Mouse (Mus musculus) neutrophil, adult 5-6 weeks (primary cell): ENCODE data around the gene Endou. TPM values are rescaled to one million over a fixed set of nuclear protein-coding genes. Genes with fewer than 3 reads are reported as not detected.

ENCODE experiments used
- ATAC-seq: fragments of 151-379, 151-347 bp; 2 replicates; pipeline ENCODE4 v1.8.0; 2017; ENCODE audit warnings: mild to moderate bottlenecking, moderate TSS enrichment; ENCODE audit not compliant: insufficient number of reproducible peaks, poor library complexity, low FRiP score, severe bottlenecking; ENCODE audit errors: extremely low read depth
- total RNA-seq: library from RNA; stranded (forward); fragments of 200-1000 nt; gene quantifications from 2 replicates; pipeline ENCODE4 v1.2.3, GENCODE M21; 2017

Gene Endou
- total RNA-seq, 1 experiment from 2014 or later = 3.7 TPM

DNA sequence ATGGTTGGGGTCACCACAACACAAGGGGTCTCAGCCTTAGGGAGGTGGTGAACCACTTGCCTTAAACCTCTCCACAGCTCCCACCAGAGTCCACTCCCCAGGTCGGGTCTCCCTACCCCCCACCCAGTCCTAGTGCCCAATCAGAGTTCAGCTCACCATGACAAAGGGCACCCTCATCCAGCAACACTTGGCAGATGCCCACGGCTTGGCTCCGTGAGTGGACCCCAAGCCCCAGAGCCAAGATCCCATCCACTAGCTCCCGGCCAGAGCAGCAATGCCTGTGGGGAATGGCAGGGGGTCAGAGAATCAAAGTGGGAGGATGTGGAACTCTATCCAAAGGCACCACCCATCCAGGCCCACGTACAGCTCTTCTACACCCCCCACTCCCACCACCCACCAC is 29.8 kb upstream of the Endou start:
- ATAC-seq = no peak

DNA sequence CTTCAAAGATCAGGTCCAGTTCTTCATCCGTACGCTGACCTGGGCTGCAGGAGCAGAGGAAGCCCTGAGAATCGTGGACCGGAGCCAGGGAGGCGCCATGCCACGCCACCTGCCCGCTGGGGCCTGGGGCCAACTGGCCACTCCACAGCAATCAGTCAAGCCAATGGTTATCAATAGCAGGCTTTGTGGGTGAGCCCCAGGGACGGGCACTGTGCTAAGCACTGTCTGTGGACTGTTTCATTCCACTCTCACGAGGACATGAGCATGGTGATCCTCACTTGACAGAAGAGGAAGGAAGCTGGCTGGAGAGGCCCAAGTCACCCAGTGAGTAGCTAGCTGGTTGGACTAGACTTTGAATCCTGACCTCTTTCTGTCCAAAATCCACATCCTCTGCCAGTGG is 28.9 kb upstream of the Endou start:
- no peak for ATAC-seq

DNA sequence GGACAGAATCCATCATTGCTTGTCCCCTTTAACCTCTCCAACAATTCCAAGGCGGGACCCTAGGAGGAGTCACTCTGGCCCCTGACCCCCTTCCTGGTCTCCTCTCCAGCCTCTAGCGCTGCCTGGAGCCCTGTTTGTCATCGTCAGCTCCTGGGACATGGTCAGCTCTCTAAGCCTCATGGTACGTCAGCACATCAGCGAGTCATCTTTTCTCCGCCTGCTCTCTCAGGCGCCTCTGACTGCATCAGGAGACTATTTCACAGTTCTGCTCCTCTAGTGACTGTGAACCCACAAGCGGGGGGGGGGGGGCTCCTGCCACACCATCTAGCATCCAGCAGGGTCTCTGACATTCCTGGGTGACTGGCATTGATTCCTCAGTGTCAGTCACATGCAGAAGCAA is 24.2 kb upstream of the Endou start:
- no peak for ATAC-seq

DNA sequence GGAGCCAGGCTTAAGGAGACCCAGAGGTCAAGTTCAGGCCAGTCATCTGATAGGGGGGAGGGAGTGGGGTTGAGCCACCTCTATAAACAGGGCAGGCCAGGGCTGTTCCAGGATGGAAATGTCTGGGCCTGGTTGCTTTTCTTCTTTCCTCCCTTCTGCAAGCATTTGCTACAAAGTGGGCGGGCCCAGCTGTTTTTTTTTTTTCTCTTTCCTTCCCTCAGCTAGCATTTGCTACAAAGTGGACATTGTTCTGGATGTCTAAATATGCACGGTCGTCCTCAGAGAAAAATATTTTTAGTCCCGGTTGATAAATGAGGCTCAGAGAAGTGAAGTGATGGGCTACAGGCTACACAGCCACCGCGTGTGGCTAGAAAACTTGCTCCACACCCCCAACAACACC is 23.3 kb upstream of the Endou start:
- ATAC-seq = no peak

DNA sequence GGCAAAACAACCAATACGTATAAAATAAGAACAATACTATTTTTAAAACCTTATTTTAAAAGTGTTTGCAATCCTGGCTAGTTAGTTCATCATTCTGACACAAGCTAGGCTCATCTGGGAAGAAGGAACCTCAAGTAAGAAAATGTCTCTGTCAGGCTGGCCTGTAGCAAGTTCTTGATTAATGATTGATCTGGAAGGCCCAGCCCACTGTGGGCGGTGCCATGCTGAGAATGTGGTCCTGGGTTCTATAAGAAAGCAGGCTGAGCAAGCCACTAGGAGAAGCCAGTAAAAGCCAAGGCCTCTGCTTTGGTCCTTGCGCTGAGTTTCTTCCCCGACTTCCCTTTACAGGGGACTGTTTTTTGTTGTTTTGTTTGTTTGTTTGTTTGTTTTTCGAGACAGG is 21.4 kb upstream of the Endou start:
- no peak for ATAC-seq

DNA sequence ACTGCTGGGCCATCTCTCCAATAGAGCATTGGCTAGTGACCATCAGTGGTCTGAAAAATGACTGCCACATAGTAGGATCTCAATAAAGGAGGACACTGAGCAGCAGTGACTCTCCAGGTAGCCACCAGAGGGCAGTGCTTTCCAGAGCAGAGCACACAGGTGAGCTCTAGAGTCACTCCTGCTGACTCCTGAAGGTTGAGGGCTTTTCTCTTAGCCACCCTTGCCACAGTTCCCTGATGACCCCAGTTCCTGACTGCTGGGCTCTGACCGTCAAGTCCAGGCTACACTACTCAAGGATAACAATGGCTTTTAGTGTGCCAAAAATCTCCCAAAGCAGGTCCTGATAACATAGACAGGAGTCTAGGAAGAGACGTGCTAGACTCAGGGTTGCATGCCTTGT is 20.5 kb upstream of the Endou start:
- ATAC-seq = 0 out of 2 replicates have a peak, but pooled peaks have one; percentile 28

DNA sequence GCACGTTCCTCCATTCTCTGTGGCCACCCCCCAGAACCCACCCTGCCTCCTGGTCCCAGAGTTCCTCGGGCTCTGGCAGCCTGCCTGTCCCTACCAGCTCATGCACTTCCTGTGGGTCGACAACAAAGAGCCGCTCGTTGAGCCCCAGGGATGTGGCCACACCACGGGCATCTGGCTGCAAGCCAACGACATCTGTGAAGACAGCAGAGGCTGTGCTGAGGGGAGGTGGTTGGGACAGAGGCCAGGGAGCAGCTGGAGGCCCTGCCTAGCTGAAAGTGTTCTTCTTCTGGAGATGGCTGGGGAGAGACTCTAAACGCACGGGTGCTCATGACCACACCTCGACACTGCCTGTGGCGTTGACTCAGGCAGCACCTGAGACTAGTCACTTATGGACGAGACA is 19.6 kb upstream of the Endou start:
- ATAC-seq = peak; percentile 21

DNA sequence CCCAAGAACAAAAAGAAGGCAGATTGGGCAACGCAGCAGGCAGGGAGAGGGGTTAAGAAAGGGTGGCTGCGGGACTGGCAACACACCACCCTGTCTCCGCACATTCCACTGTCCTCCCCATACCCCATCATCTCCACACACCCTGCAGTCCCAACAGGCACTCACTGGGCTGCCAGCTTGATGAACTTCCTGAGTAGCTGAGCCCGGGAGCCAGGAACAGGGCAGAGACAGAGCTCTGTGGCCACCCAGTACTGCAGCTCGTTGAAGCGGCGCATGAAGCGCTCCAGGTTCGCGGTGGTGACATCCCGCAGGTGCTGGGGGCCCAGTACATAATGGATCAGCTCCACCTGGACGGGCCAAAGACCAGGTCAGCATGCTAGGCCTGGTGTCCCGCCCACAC is 18.7 kb upstream of the Endou start:
- no peak for ATAC-seq

DNA sequence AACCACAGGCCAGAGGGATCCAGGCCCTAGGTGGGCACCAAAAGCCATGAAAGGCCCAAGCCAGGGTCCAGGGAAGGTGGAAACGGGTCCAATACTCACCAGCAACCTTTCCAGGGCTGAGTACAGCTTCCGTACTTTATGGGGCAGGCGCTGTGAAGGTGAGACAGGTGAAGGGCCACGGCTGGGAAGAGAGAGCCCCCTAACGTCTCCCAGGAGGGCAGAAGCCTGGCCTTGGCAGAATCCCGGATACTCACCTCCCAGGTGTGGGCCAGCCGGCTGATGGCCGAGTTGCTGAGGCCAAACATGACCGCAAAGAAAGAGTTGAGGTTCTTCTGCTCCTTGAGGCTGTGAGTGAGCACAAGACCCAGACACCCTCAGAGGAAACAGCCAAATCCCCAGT is 18.3 kb upstream of the Endou start:
- ATAC-seq = no peak

DNA sequence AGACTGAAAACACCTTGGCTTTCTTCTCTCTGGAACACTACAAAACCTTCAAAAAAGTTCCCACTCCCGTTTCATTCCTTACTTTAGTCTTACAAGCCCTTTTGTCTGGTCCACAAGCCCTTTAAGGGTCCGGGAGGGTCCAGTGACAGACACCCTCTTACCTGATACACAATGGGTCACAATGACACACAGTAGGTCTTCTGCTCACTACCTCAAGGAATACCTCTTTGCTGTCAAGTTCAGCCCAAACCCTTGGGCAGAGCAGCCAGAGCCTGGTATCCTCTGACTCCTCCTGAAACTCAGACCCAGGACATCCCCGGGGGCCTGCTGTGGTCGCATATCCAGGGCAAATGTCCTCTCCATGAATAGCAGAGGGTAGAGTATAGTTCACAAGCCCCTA is 17.8 kb upstream of the Endou start:
- ATAC-seq = no peak

DNA sequence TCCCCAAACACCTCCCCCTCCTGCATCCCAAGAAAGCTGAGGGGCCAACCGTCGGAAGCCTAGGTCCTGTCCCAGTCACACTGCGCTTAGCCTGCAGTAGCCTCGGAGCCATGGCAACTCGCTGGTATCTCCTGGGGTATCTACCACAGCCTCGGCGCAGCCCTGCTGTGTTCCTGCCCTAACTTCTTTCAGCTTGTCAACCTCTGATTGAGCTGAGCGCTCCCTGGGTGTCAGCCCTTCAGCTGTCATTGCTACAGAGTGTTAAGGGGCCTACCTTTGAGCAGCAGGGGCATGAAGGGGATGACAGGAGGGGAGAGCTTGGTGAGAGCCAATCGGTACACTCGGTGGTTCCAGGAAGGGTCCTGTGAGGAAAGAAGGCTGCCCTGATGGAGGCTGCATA is 17.2 kb upstream of the Endou start:
- ATAC-seq = no peak

DNA sequence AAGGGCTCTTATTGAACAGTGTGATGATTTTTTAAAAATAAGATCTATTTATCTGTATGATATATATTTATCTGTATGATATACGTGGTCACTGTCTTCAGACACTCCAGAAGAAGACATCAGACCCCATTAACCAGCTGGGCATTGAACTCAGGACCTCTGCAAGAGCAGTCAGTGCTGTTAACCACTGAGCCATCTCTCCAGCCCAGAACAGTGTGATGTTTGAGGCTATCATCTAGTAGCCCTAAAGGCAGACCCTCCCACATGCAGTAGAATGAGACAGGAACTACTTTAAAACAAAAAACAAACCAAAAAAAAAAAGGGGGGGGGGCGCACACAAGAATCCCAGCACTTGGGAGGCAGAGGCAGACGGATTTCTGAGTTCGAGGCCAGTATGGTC is 16.3 kb upstream of the Endou start:
- ATAC-seq = no peak

DNA sequence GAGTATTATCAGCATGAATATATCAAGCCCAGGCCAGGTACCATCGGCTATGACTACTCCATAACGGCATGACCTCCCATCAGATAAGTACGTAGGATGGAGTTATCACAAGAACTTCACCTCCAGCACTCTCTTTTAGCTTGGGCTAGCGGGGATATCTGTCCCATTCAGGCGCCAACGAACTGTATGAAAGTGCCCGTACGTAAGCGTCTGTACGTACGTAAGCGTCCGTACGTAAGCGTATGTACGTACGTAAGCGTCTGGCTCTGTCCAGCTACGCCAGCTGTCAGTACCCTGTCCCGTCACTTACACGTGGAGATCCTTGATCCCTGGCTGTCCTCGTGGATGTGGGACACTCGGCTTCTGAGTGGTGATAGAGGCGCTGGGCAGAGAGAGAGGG is 15.6 kb upstream of the Endou start:
- no peak for ATAC-seq

DNA sequence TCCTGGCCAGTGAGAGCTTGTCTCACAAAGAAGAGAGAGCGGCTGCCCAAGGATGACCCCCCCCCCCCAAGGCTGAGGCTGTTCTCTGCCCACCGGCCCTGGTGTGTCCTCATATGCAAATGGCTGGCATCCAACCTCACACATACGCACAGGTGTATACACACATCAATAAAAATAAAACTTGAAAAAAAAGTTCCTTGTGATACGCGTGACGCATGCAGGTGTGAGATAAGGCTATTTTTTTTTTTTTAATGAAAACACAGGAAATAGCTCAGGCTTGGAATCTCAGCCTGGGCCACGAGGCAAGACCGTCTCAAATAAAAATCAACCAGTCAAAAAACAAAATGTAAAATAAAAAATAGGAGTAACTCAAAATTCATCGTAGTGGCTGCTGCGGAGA is 15.1 kb upstream of the Endou start:
- no peak for ATAC-seq

DNA sequence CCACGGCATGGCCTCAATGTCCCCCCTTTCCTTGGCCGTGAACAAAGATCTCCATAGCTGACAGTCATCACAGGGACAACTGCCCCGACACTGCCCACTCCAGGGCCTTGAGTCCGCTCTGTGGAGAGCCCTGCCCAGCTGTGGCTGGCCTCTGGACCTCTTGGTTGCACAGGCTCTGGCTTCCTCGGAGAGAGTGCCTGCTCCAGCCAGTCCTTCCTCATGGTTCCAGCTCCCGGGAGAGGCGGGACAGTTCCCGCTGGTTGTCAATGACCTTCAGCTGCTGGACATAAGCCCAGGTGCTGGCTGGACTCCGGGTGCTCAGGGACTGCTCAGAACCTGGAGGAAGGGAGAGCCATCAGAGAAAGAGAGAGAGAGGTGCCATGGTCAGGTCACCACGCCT is 14.2 kb upstream of the Endou start:
- ATAC-seq = no peak

DNA sequence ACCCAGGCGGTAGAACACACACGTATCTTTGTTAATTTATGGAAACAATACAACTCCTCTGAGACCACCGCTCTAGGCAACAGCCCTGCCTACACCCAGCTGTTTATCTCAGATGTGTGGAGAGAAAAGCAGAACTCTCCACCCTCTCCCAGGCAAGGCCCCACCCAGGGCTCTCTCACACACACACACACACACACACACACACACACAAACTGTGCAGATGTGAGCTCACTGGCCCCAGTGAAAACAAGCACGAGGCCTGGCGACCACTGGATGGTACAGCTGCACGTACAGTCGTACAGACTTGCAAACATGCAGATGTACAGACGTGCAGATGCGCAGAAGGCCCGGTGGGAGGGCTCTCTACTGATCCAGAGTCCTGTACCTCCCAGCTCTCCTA is 13.8 kb upstream of the Endou start:
- peak; percentile 59 for ATAC-seq

DNA sequence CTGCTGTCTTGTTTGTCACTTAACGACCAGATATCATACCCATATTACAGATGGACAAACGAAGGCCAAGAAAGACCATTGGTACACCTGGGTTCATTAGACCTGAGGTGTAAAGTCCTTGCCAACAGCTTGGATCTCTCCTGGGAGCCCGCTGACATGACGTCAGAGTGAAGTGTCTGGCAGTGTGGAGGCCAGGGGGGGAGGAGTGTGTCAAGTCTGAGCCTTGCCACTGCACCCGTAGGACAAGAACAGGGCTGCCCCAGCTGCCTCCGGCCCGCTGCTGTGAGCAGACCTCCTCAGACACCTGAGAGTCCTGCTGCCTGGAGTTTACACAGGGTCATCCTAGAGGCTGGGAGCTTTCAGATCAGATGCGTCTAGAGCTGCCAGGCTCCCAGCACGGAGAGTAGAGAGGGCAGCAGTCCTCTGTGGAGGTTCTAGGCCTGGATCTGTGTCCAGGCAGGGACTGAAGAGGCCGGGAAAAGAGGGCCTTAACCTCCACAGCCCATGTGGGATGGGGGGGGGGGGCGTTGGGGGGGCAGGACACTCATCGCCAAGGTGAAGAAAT is 12.9 kb upstream of the Endou start:
- no peak for ATAC-seq

DNA sequence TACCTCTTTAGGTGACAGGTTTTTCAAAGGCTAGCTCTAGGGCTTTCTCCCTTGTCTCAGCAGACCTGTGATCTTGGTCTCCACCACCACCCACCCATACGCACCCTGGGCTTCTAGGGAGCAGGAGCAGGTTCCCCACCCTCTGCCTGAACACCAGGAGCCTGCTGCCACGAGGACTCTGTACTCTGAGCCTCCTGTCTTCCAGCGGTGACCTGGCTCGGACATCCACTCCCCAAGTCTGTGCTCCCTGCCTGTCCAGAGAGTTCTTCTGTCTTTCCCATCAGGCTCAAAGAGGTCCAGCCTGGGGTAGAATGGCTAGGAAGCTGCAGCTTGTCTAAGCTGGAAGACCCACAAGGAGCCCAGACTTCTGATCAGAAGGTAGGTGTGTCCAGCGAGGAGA is 12.1 kb upstream of the Endou start:
- no peak for ATAC-seq

DNA sequence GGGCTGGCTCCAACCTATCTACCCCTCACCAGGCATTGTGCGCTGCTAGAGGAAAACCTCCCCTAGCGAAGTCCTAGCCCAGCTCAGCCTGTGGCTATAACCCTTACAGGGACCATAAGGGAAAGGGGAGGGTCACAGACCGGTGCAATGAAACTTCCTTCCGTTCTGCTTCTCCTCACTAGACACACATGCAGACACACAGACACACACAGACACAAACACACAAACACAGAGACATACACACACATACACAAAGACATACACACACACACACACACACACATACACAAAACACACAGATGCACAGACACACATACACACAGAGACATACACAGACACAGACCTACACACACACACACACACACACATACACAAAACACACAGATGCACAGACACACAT is 11.5 kb upstream of the Endou start:
- ATAC-seq = no peak

DNA sequence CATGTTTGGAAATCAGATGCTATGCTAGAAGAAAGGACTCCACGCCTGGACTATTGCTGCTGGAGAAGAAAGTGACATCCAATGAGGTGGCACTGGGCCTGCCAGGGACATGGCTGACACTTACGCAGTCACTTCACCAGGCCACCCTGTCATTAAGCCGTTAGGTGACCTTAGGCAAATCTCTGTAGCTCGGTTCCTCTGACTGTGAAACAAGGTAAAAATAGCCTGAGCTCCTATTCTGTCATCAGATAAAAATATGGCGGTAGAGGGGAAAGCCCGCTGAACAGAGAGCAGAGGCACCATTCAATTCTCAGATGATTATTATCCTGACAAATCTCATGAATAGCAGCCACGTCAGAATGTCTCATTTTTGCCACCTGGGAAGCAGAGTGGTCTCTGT is 10.9 kb upstream of the Endou start:
- peak; percentile 49 for ATAC-seq

DNA sequence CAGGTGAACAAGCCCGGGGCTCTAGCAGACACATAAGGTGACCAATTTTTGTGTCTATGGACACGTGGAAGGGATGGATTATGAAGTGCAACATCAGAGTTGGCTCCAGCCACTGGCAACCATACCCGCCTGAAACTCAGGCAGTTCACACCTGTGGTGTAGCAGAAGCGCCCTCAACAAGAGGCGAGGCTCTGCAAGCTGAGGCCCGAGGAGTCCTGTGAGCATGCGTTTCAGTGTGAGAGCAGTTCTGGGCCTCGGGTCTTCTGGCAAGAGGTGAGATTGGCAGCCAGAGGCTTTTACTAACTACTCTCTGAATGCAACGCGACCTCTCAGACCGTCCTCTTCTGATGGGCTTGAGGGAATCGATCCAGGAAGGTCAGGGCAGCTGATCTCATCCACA is 10.5 kb upstream of the Endou start:
- ATAC-seq = no peak

DNA sequence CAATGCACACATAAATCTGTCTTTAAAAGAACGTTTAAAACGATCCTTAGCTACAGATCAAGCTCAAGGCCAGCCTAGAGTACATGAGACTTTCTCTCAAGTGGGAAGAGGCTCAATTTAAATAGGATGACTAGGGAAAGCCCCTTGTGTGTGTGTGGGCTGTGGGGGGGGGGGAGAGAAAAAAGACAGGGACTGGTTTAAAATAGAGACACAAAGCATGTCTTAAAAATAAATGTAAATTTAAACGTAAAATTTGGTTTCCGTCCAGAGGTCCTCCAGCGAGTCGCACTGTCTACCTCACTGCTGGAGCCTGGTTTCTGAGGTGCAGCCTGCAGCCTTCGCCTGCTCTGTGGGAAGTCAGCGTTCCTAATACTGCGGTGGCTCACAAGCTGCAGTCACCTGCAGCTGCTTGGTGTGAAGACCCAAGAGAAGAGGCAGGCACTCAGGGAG is 9.2 kb upstream of the Endou start:
- ATAC-seq = no peak
